Mouse (Mus musculus) MN1 (cell line): Measurements from ENCODE around the gene Scamp2.

Experiments used
- DNase-seq: peaks from one replicate; pipeline ENCODE4 v3.0.0-alpha.2; 2016; ENCODE audit warnings: low spot score

Gene Scamp2

DNA sequence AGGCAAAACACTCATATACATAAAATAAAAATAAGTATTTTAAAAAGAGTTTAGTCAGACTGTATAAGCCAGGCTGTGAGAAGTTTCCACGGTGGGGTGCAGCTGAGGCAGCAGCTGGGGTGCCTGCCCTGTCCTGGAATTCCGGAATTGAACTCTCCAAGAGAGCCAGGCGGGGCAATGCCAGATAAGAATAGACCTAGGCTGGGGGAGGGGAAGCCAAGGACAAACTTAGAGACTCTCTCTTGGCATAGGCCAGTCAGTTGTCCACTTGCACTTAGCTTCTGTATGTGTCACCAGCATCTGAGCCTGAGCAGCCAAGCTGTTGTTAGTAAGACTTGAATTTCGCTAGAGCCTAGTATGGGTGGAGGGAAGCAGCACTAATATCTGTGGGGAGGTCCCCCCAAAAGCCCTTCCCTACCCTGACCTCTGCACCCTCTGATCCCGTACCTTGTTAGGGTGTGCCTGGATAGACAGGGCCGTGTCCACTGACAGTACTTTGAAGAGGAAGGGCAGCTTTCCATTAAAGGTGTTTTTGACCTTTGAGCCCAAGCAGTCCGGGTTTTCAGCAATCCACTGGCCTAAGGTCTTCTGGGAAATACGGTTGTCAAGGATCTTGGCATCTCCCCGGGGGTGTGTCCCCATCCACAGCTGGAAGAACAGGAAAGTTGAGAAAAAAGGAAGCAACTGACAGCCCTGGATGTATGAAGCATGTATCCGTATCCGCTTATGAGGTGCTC, 10.4 kb upstream of the Scamp2 start:
- no peak for DNase-seq

DNA sequence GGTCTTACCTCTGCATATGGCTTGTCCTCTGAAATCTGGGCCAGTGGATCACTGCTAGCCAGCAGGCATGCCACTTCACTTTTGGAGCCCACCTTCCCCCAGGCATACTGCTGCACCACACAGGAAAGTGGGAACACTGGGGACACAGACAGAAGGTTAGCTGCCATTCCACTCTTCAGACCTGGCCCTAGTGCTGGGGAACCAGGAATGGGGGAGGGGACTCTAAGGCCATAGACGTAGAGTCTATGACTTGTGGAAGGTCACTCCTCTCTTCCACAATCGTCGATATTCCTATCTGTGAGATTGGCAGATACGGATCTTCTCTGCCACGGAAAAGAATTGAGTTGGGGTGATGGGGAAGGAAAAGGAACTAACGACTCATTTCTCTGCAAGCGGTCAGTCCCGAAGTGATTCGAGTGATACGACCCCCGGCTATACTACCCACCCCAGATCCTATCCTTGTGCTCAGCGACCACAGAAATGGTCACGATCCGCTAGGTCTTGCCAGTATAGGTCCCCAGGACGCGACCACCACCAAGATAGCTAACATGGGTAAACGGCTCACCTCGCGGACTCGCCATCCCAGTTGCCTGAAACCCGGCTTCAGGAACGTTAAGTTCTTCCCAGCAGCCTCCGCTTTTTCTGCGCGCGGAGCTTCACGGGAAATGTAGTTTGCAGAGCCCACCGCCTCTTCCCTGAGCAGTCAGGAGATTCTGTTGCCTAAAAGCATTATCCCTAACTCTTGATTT, 8.4 kb upstream of the Scamp2 start, which contains the start of gene Mpi:
Mpi (minus strand) TSS at position 625 of the 749 bp plus-strand sequence.
- peak; percentile 78 for DNase-seq

DNA sequence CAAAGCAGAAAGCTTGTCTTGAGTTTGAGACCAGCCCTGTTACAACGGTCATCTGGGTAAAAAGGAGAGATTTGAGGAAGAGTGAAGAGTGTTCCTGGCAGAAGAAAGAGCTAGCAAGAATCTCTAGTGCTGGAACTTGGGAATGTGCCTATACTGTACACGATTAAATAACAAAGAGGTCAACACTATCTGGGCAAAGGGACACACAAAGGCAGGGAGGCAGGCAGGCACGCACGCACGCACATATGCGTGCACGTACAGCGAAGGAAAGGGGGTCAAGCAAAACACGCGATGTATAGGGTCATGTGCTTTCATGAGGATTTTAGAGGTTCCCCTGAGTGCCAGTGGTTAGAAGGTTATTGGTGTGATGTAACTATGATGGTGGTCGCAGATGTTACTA, 7.6 kb upstream of the Scamp2 start:
- DNase-seq: no peak

DNA sequence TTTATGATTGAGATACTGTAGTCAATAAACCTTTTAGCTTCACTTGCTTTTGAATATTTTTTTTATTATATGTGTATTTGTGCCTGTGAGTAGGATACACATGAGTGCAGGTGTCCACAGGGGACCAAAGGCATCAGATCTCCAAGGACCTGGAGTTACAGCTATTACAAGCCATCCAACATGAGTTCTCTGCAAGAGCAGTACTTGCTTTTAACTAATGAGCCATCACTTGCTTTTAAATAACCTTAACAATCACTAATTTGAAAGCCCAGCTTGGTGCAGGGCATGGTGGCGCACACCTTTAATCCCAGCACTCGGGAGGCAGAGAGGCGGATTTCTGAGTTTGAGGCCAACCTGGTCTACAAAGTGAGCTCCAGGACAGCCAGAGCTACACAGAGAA, 6.0 kb upstream of the Scamp2 start:
- no peak for DNase-seq

DNA sequence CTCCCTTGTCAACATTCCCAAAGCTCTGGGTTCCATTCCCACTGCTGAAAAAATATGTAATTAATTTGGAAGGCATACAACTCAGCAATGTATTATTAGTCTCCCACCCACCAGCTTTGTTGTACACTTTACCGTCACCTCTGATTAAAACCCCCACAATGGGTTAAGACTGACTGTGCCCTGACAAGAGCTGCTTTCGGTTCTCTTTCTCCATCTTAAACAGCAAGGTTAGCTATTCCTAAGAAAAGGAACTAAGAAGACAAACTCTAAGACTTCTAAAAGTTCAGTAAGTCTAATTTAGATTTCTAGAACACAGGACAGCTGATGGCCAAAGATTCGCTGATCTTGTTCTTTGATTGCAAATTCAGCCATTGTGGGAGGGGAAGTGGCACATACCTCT, 3.5 kb upstream of the Scamp2 start:
- DNase-seq: no peak

DNA sequence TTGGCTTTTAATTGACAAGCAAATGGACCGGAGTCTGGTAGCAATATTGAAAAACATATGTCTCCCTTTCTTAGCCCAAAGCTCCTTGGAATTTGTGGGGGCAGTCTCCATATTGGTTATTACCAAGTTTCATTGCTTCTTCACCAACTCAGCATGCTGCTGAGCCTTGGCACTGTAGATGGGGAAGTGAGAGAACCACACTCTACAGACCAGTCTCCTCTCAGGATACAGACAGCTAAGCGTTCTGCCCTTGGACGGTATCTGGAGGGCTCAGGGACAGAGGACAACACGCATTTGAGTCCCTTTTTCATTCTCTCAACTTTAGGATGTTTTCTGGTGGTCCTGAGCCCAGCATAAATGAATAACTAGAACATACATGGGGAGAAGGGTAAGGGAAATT, 2.1 kb upstream of the Scamp2 start:
- no peak for DNase-seq

DNA sequence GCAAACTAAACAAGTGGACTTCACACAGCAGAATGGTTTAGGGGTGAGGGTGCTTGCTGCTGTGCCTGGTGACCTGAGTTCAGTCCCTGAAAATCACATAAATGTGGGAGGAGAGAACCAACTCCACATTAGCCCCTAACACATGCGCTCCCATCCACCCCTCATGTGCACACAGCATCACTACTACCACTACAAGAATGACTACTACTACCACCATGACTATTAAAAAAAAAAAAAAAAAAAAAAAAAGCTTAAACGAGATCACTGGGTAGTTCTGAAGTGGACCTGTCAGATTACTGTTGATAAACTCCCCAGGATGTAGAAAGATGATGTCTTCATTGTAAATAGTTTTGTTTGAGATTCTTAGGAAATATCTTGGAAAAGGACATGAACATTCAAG, 1.2 kb upstream of the Scamp2 start:
- DNase-seq: no peak

DNA sequence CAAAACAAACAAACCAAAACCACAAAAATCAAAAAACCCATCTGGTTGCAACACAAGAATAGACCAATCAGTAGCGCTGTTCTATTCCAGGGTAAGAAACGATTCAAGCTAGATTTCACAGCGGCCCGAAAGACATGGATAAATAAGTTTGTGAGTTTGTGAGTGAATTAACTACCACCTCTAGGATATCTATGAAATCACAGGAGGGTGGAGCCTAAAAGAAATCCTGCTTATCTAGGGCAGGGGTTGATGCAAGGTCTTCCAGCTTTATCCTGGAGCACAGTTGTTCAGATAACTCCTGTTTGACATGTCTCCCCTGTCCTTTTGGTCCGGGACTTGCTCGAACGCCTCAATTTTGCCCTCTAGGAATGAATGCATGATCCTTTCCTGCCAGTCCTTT, 480 bp upstream of the Scamp2 start:
- no peak for DNase-seq

DNA sequence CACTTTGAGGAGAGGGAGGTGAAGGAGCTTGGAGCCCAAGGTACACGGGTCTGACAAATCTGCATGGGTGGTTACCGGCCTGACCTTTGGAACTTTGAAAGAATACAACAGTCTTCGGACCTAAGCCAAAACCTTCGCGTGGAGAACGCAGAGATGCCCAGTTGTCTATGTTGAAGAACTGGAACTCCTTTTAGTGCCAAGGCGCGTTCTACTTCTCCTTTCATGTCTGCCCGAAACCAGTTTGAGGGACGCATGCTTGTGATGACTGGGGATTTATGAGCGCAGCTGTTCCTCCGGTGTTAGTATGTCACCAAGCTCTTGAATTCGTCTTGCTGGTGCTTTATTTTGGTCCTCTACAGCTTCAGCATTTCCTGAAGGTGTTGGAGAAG, 962 bp downstream of the Scamp2 start:
- no peak for DNase-seq

DNA sequence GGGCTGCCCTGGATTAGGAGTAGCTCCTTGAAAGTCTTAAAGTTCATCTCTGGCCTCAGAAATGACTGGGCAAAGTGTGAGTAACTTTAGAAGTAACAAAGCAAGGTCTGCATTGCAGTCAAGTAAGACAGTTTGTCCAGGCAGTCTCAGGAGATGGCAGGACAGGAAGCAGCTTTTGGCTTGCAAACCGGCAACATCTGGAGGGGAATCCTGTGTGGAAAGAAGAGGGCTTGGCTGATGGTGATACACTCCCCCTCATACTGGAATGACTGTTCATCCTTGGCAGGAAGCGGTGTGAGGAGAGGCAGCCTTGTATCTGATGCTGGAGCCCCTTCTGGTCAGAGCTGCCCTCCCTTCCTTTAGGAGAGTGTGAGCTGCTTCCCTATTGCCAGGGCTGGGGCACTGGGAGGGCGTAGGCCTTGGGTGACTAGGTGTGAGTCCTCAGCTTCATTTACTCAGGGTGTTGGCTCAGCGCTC, 2.2 kb downstream of the Scamp2 start:
- DNase-seq: no peak

DNA sequence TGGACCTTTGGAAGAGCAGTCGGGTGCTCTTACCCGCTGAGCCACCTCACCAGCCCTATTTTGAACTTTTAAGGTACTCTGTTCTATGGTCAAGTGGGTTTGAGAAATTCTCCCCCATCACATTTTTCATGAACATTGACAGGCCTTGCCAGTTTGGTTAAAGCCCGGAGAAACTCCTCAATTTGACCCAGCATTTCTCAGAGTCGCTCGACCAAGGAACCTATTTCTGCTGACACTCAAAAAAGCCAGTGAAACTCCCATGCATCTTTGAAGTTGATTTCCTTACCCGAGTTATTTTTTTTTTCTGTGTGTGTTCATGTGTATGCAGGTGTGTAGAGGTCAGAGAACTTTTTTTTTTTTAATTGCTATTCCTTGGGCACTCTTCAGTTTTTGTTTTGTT, 3.9 kb downstream of the Scamp2 start:
- DNase-seq: no peak

DNA sequence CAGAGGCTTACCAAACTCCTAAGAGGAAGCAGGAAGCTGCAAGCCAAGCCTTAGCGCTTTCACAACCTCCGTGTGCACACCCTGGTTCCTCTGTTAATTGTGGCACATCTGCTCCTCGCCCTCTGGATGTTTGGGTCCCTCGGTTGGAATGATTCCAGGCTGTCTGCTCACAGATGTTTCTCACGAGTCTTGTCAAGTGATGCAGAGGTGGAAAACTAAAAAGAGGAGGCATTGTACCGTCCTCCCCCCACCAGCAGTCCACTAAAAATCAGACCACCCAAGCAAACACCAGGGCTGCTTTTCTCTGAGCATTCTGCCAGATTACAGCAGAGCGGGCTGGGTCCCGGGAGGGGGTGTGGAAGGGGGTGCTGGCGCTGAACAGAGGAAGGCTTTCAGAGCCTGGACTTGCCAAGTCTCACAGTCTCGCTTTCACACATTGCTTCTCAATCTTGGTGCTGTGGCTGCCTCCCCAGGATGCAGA, 5.0 kb downstream of the Scamp2 start:
- DNase-seq: peak; percentile 33

DNA sequence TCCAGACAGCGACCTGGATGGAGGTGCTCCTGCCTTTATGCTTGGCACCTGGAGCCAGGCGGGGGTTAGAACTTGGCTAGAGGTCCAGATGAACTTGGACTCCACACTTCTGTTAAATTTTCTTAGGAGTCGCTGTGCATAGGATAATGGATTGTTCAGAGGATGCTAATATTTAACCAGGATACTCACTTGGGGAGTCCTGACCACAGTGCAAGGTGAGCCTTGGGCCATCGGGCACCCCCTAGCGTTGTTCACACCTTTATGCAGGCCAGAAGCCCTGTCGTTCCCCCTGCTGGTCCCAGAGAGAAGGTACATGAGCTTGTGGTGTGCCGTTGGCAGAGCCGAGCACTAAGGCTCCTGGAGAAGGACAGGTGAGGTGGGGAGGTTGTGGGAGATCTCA, 6.1 kb downstream of the Scamp2 start:
- no peak for DNase-seq

DNA sequence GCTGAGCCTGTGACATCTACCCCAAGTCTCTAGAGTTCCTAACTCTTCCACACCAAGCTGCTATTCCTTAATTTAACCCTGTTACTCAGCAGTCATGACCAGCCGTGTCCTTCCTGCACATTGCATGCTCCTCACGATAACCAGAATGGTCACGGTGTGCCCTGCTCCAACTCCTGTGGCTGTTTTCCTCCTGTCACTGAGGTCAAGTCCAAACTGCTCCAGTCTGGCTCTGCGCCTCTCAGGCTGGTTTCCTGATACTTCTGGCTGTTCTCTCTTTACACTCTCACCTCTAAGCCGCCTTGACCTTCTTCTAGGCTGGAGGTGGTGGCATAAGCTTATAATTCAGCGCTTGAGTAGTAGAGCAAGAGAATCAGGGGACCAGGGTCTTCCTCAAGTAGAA, 7.8 kb downstream of the Scamp2 start:
- DNase-seq: no peak

DNA sequence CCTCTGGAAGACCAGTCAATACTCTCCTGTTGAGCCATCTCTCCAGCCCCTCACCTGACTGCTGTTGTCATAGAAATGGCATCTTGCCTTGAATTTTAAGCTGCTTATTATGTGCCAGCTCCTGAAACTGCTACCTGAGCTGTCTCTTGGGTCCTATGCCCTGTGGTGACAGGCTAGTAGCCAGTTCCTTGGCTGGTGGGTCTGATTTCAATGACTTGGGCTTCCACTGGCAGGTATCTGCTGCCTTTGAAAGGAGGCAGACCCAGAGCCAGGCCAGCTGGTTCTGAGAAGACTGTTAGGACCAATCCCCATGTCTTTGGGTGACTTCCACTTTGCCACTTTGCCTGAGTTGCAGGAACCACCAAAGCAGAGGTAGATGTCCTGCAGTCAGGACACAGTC, 13.7 kb downstream of the Scamp2 start:
- DNase-seq: no peak

DNA sequence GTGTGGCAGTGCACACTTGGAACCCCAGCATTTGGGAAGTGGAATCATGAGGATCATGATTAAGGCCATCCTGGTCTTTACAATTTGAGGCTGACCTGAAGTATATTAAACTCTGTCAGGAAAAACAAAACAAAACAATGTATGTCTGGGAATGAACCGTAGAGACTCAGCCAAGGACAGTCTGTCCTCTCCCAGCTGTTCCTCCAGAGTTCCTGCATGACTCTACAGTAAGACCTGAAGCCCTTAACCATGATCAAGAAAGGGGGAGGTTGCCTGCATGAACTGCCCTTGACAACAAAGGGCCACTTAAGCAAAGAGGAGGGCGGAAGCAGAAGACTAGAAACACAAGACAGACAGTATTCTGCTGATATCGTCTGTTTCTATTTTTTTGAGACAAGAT, 14.8 kb downstream of the Scamp2 start:
- DNase-seq: no peak

DNA sequence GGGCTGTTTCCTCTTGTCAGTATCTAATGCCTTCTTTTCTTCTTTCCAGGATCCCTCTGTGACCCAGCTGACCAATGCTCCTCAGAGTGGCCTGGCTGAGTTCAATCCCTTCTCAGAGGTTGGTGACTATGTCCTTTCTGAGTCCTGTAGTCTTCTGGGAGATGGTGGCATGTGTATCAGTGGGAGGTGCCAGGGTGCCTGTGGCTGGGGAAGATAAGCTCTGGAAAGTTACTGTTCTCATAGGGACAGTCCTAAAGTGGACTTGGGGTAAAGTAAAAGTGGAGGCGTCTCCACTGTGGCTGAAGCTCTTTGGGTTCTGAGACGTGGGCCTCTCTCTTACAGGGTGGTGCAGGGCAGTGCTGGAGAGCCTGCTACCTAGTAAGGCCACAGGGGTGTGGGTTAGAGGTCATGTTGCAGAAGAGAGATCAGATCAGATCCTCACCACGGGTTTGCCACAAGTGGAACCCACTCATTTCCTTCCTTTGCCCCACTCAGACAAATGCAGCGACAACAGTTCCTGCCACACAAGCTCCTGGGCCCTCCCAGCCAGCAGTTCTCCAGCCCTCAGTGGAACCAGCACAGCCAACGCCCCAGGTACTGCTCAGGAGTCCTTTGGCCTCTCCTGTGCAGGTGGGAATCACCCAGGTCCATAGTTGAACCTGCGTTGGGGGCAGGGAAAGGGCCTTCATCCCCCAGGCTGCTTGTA, 16.6 kb downstream of the Scamp2 start:
- DNase-seq: no peak

DNA sequence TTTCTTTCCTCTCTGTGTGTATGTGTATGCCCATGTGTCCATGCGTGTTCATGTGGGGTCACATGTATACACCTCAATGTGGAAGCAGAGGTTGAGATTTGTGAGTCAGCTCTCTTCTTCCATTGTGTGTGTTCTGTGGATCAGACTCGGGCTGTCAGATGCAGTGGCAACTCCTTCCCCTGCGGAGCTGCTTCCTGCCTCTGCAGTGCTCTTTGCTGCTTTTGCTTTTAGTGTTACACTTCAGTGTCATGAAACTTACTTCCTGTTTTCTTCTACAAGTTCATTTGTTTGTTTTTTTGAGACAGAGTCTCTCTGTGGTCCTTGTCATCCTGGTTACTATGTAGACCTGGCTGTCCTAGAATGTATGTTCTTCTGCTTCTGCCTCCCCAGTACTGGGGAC, 24.2 kb downstream of the Scamp2 start:
- no peak for DNase-seq

DNA sequence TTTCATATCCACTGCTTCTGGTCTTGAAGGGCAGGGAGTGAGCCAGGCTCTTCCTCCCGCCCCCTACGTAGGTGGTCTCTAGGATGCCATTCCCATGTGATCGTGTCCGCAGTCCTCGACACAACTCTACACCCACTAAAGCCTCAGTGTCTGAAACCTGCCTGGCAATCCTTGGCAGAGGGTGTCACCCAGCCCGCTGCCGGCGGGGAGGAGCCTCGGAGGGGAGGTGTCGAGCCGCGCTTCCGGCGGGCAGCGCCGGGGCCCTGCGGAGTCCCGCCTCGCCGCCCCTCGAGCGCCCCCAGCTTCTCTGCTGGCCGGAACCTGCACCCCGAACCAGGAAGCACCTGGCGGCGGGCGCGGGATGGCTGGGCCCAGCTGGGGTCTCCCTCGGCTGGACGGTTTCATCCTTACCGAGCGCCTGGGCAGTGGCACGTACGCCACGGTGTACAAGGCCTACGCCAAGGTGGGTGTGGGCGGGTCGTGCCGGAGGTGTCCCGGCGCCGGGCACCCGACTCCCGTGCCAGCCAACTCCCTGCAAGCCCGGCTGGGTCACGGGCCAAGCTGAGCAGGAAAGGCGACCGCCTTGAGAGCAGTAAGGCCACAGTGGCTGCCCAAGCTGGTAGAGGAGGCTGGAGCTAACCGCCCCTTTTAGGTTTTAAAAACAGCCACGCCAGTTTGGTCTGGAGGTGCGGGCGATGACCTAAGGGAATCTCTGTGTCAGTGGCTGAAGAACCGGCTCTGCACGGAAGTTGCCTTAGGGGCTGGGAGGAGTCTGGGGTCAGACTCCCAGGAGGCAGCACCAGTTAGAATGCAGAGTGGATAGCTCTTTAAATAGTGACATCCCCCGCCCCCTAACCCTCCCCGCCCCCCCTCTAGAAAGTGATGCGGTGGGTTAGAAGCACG, 28.7 kb downstream of the Scamp2 start, which contains the start of gene Ulk3:
Ulk3 (plus strand) TSS at position 229 of the 903 bp plus-strand sequence.
- peak; percentile 79 for DNase-seq

DNA sequence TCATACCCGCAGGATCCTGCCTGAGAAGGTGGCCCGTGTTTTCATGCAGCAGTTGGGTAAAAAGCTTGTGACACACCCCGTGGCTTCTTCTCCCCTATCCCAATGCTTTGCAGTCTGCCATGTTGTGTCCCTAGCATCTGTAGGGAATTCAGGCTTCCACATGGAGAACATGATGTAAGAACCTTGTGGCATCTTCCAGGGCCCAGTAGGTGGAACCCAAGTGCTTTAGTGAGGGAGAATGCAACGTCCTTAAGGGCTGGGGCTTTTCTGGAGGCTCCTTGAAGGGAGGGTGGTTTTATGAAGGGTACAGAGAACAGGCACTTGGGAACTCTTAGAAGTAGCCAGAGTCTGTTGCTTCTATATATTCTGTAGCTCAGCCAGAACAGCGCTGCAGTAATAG, 30.0 kb downstream of the Scamp2 start:
- DNase-seq: peak; percentile 66

DNA sequence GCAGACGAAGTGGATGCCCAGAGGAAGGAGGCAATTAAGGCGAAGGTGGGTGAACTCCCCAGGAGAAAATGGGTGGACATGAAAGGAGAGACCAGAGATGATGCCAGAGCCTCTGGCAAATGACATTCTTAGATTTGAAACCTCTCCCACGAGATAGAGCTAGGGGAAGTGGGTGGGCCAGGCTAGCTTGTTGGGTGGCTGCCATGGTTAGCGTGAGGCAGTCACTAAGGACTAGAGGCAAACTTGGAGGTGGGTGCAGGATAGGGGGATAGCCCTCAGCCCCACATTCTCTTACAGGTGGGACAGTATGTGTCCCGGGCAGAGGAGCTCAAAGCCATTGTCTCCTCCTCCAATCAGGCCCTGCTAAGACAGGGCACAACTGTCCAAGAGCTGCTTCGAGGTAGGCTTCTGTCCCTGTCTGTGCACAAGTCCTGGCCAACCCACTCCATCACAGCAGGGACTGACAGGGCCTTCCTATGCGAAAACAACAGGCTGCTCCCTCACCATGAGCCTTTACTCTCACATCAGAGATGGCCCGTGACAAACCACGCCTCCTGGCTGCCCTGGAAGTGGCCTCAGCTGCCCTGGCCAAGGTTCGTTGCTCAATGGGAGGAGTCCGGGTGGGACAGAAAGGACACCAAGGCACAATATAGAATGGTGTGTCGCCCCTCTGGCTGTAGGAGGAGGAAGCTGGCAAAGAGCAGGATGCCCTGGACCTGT, 32.9 kb downstream of the Scamp2 start:
- DNase-seq: no peak
